Mouse (Mus musculus) left cerebral cortex, adult 2 months (tissue): ENCODE measurements around the gene Wapl. TPM values are rescaled to one million over a fixed set of nuclear protein-coding genes. Genes with fewer than 3 reads are reported as not detected.
A peak's percentile ranks its signal among the peaks of the same experiment; 100 is the strongest.

Experiments used
- DNase-seq, 2 experiments: peaks; one replicate each; pipeline ENCODE4 v3.0.0; 2021 to 2022; ENCODE audit warnings: low spot score in 2 of 2, mixed read lengths in 1 of 2; ENCODE audit errors: extremely low spot score in 1 of 2
- H3K27ac ChIP-seq: fragments of 200-600 bp; 2 replicates; pipeline ENCODE4 v1.8.1; 2022
- H3K4me3 ChIP-seq: fragments of 200-600 bp; 2 replicates; pipeline ENCODE4 v1.8.1; 2022
- CTCF ChIP-seq: fragments of 200-600 bp; IDR thresholded peaks from 2 replicates; pipeline ENCODE4 v1.8.1; 2022; ENCODE audit warnings: antibody characterized with exemption, mild to moderate bottlenecking, moderate library complexity
- intact Hi-C: fragments of 180-260 bp; cut with DNase I; formaldehyde crosslinking; loops from one replicate; pipeline ENCODE4 v1.15.1; 2025
- total RNA-seq, 2 experiments: library from RNA; stranded (reverse); gene quantifications; 2 replicates each; pipeline ENCODE4 v1.2.3; 2021

Gene Wapl
- total RNA-seq, 2 experiments from 2014 or later, result 46.2 to 46.4 TPM

GRCm38 (mm10) chr14:34661621-34662477 lies 11.9 kb upstream of the Wapl start:
- peak overlapping the region; percentile 41 for H3K4me3 ChIP-seq
- peak in 1 of 2 experiments; percentile 14 for DNase-seq
- H3K27ac ChIP-seq, result no peak overlapping the region
- TF ChIP-seq CTCF, result no peak
- intact Hi-C loops, result loop anchor here (5.0 kb wide), 1 partner anchor 40 kb away; no protein-coding TSS in a partner anchor

GRCm38 (mm10) chr14:34662478-34662826 lies 11.3 kb upstream of the Wapl start:
- Histone ChIP-seq H3K4me3 (peak overlapping the region; percentile 41), H3K27ac (no peak overlapping the region)
- DNase-seq, result no peak
- intact Hi-C loops, result loop anchor here (5.0 kb wide), 1 partner anchor 40 kb away; no protein-coding TSS in a partner anchor
- TF ChIP-seq CTCF, result no peak

- DNase-seq, result no peak
- H3K27ac ChIP-seq, result no peak overlapping the region
- no peak overlapping the region for H3K4me3 ChIP-seq
- intact Hi-C loops, result loop anchor here (5.0 kb wide), 1 partner anchor 41 kb away; no protein-coding TSS in a partner anchor
- no peak for TF ChIP-seq CTCF
Observed at GRCm38 (mm10) chr14:34663381-34663780, 10.3 kb upstream of the Wapl start.

GRCm38 (mm10) chr14:34669082-34669481 lies 4.6 kb upstream of the Wapl start:
- no peak for TF ChIP-seq CTCF
- no peak overlapping the region for H3K4me3 ChIP-seq
- no peak overlapping the region for H3K27ac ChIP-seq
- no peak for DNase-seq
- intact Hi-C loops, result no loop called here

GRCm38 (mm10) chr14:34670256-34670655 lies 3.5 kb upstream of the Wapl start:
- no peak overlapping the region for H3K4me3 ChIP-seq
- no peak for TF ChIP-seq CTCF
- H3K27ac ChIP-seq, result no peak overlapping the region
- intact Hi-C loops, result loop anchor here (5.0 kb wide), 1 partner anchor 168 kb away; the partner anchor contains the start of gene Bmpr1a
- DNase-seq, result no peak

GRCm38 (mm10) chr14:34674229-34674791 lies 582 bp downstream of the Wapl start:
- Histone ChIP-seq H3K27ac (peak overlapping the region; percentile 84), H3K4me3 (peak overlapping the region; percentile 98)
- intact Hi-C loops, result loop anchor here (5.0 kb wide), 1 partner anchor 172 kb away; the partner anchor contains the start of gene Bmpr1a
- peak; percentile 31 for DNase-seq
- TF ChIP-seq CTCF, result no peak

GRCm38 (mm10) chr14:34674932-34675331 lies 1.2 kb downstream of the Wapl start:
- TF ChIP-seq CTCF, result no peak
- Histone ChIP-seq H3K27ac (no peak overlapping the region; the same call in 1 of the 2 replicates), H3K4me3 (peak overlapping the region; percentile 98)
- no peak for DNase-seq
- intact Hi-C loops, result loop anchor here (5.0 kb wide), 1 partner anchor 173 kb away; the partner anchor contains the start of gene Bmpr1a

GRCm38 (mm10) chr14:34675347-34675865 lies 1.7 kb downstream of the Wapl start:
- intact Hi-C loops, result no loop called here
- no peak for DNase-seq
- TF ChIP-seq CTCF, result no peak
- peak overlapping the region; percentile 98 for H3K4me3 ChIP-seq
- H3K27ac ChIP-seq, result no peak overlapping the region

GRCm38 (mm10) chr14:34680815-34681214 lies 7.1 kb downstream of the Wapl start:
- no peak overlapping the region for H3K4me3 ChIP-seq
- no peak for TF ChIP-seq CTCF
- no peak for DNase-seq
- intact Hi-C loops, result no loop called here
- H3K27ac ChIP-seq, result no peak overlapping the region

GRCm38 (mm10) chr14:34684989-34685388 lies 11.3 kb downstream of the Wapl start:
- no peak for TF ChIP-seq CTCF
- no peak for DNase-seq
- no peak overlapping the region for H3K4me3 ChIP-seq
- intact Hi-C loops, result no loop called here
- no peak overlapping the region for H3K27ac ChIP-seq

- Histone ChIP-seq H3K4me3 (no peak overlapping the region), H3K27ac (no peak overlapping the region)
- TF ChIP-seq CTCF, result no peak
- DNase-seq, result no peak
- intact Hi-C loops, result no loop called here
Observed at GRCm38 (mm10) chr14:34693970-34694369, 20.2 kb downstream of the Wapl start.

GRCm38 (mm10) chr14:34697376-34697775 lies 23.6 kb downstream of the Wapl start:
- no peak for DNase-seq
- Histone ChIP-seq H3K4me3 (no peak overlapping the region), H3K27ac (no peak overlapping the region)
- no peak for TF ChIP-seq CTCF
- intact Hi-C loops, result no loop called here
